Mouse (Mus musculus) neural tube, embryonic 11.5 days (tissue): ENCODE results near the gene Drd4. TPM values are rescaled to one million over a fixed set of nuclear protein-coding genes. Genes with fewer than 3 reads are reported as not detected.

ENCODE experiments used
- ATAC-seq: fragments of 200-750 bp; cut with Nextera tagmentation; 2 replicates; pipeline ENCODE4 v1.8.0; 2017; ENCODE audit warnings: moderate number of reproducible peaks, mild to moderate bottlenecking, moderate TSS enrichment, moderate library complexity; ENCODE audit not compliant: insufficient read depth, low FRiP score, low TSS enrichment
- DNase-seq: peaks from one replicate; pipeline ENCODE4 v3.0.0-alpha.2; 2015; ENCODE audit warnings: low spot score
- H3K27ac ChIP-seq: fragments of 300-500 bp; sonication (generic); 2 replicates; pipeline ENCODE4 v1.5.1; 2014; ENCODE audit warnings: low read depth, mild to moderate bottlenecking, low read length
- H3K27me3 ChIP-seq: fragments of 300-500 bp; sonication (generic); 2 replicates; pipeline ENCODE4 v1.6.1; 2014; ENCODE audit warnings: mild to moderate bottlenecking, low read length, mixed read lengths; ENCODE audit not compliant: control insufficient read depth, insufficient read depth
- H3K36me3 ChIP-seq: fragments of 300-500 bp; sonication (generic); 2 replicates; pipeline ENCODE4 v1.6.1; 2014; ENCODE audit warnings: mild to moderate bottlenecking, low read length, moderate library complexity, mixed read lengths; ENCODE audit not compliant: control insufficient read depth, insufficient read depth
- H3K4me1 ChIP-seq: fragments of 300-500 bp; sonication (generic); 2 replicates; pipeline ENCODE4 v1.6.1; 2014; ENCODE audit warnings: low read length, mixed read lengths; ENCODE audit not compliant: control insufficient read depth, insufficient read depth
- H3K4me2 ChIP-seq: fragments of 300-500 bp; sonication (generic); 2 replicates; pipeline ENCODE4 v1.6.1; 2014; ENCODE audit warnings: low read depth, mild to moderate bottlenecking, moderate library complexity
- H3K4me3 ChIP-seq: fragments of 300-500 bp; sonication (generic); 2 replicates; pipeline ENCODE4 v1.5.1; 2014; ENCODE audit warnings: low read depth, low read length
- H3K9ac ChIP-seq: fragments of 300-500 bp; sonication (generic); 2 replicates; pipeline ENCODE4 v1.6.1; 2014; ENCODE audit warnings: mild to moderate bottlenecking, low read length
- H3K9me3 ChIP-seq: fragments of 300-500 bp; sonication (generic); 2 replicates; pipeline ENCODE4 v1.6.1; 2016; ENCODE audit warnings: low read length; ENCODE audit not compliant: control insufficient read depth
- WGBS: fragments of 180-500 bp; shearing (Covaris S2); extraction: QIAGEN DNeasy Blood & Tissue Kit; methylation state at CpG from one replicate; pipeline ENCODE4 v1.1.7; 2014; 5-methylcytosine and 5-hydroxymethylcytosine counted together
- polyA plus RNA-seq: library from polyadenylated mRNA; unstranded; fragments of >200 nt; fragmentation: Nextera tagmentation; extraction: Ambion mirVana; gene quantifications from 2 replicates; pipeline ENCODE4 v1.2.1, GENCODE M21; 2014

Drd4 gene
- polyA plus RNA-seq, 1 experiment from 2014 or later = 0.61 TPM

- DNase-seq = peak; percentile 1
- no peak for ATAC-seq
- H3K4me2 ChIP-seq = no peak overlapping the region
- H3K27me3 ChIP-seq = no peaks in the 10 kb centered on the region
- H3K36me3 ChIP-seq = peaks cover 7% of the 10 kb centered on the region
- no peaks in the 10 kb centered on the region for H3K9me3 ChIP-seq
- 80% methylated on average over 1 of the region's 1 CpGs for WGBS
- no peak overlapping the region for H3K27ac ChIP-seq
- peaks cover 19% of the 10 kb centered on the region for H3K4me1 ChIP-seq
- no peak overlapping the region for H3K4me3 ChIP-seq
- no peak overlapping the region for H3K9ac ChIP-seq
Measured at GRCm38 (mm10) chr7:141324686-141325085, 32.9 kb downstream of the Drd4 start.

- Histone ChIP-seq H3K4me3 (peak overlapping the region; percentile 63), H3K36me3 (peaks cover under 1% of the 10 kb centered on the region), H3K4me1 (peaks cover 19% of the 10 kb centered on the region), H3K9me3 (no peaks in the 10 kb centered on the region), H3K4me2 (peak overlapping the region; percentile 99), H3K27me3 (no peaks in the 10 kb centered on the region), H3K27ac (peak overlapping the region; percentile 99), H3K9ac (peak overlapping the region; percentile 96)
- WGBS = 6% methylated on average over 35 of the region's 35 CpGs
- peak; percentile 19 for DNase-seq
- ATAC-seq = peak; percentile 31
Measured at GRCm38 (mm10) chr7:141326546-141327446, 35.0 kb downstream of the Drd4 start.

- H3K27ac ChIP-seq = peak within 1 kb of the TSS; percentile 99
- no peaks in the 10 kb centered on the region for H3K27me3 ChIP-seq
- H3K36me3 ChIP-seq = no peaks in the 10 kb centered on the region
- peak; percentile 93 for ATAC-seq
- peak within 1 kb of the TSS; percentile 99 for H3K4me2 ChIP-seq
- H3K9ac ChIP-seq = peak within 1 kb of the TSS; percentile 96
- WGBS = under 1% methylated on average over 105 of the region's 105 CpGs
- DNase-seq = peak; percentile 99
- peaks cover 19% of the 10 kb centered on the region for H3K4me1 ChIP-seq
- peak within 1 kb of the TSS; percentile 63 for H3K4me3 ChIP-seq
- no peaks in the 10 kb centered on the region for H3K9me3 ChIP-seq
Measured at GRCm38 (mm10) chr7:141327469-141328372, 35.9 kb downstream of the Drd4 start, which contains the start of the genes Deaf1 and Tmem80. Gene Deaf1, minus strand, starts transcription at chr7:141327690. Gene Tmem80, plus strand, starts transcription at chr7:141327739.

DNA sequence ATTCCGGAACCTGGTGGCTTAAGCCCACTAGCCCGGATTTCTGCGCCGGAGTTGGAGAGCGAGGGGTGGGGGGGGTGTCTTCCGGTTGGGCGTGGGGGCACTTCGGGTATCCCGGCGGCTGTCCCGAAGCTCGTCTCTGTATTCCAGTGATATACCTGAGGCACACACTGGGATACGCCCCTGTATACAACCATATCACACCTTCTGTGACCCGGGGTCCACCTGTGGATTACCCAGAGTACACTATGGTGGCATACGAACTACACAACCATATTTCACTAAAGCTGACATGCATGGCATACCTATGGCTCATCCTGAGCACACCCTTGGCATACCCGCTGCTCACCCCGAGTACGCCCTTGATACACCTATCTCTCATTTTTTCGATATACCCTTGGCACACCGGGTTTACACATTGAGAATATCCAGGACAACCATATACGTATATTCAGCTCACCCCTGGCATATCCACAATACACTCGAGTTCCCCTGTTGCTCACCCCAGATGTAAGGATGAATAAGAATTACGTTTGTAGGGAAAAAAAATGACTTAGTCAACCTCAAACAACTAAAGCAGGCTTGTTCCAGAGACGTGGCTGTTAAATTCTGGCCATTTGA is 36.7 kb downstream of the Drd4 start:
- WGBS = 19% methylated on average over 24 of the region's 24 CpGs
- DNase-seq = peak; percentile 24
- Histone ChIP-seq H3K36me3 (peaks cover 3% of the 10 kb centered on the region; the same call in 1 of the 2 replicates), H3K27me3 (no peaks in the 10 kb centered on the region), H3K9ac (peak overlapping the region; percentile 96), H3K4me1 (peaks cover 19% of the 10 kb centered on the region), H3K4me3 (peak overlapping the region; percentile 63), H3K4me2 (peak overlapping the region; percentile 99), H3K27ac (peak overlapping the region; percentile 99), H3K9me3 (no peaks in the 10 kb centered on the region)
- peak; percentile 40 for ATAC-seq

DNA sequence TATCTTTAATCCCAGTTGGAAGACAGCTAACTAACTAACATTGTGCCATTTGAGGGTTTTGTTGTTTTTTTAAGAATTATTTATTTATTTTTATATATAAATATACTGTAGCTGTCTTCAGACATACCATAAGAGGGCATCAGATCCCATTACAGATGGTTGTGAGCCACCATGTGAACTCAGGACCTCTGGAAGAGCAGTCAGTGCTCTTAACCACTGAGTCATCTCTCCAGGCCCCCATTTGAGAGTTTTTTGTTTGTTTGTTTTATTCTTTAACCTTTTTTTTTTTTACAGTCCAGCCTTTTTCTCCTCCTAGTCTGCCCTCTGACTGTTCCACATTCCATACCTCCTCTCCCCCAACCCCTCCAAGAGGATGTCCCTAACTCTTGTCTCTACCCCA is 38.9 kb downstream of the Drd4 start:
- H3K27ac ChIP-seq = no peak overlapping the region
- H3K27me3 ChIP-seq = no peaks in the 10 kb centered on the region
- no peaks in the 10 kb centered on the region for H3K9me3 ChIP-seq
- DNase-seq (no peak), ATAC-seq (no peak)
- H3K4me2 ChIP-seq = no peak overlapping the region
- no peak overlapping the region for H3K4me3 ChIP-seq
- H3K9ac ChIP-seq = no peak overlapping the region
- peaks cover 4% of the 10 kb centered on the region for H3K36me3 ChIP-seq
- peaks cover 19% of the 10 kb centered on the region for H3K4me1 ChIP-seq

- 80% methylated on average over 6 of the region's 6 CpGs for WGBS
- ATAC-seq = no peak
- Histone ChIP-seq H3K4me2 (no peak overlapping the region), H3K4me3 (no peak overlapping the region), H3K4me1 (peaks cover 7% of the 10 kb centered on the region), H3K9me3 (no peaks in the 10 kb centered on the region), H3K36me3 (peaks cover 5% of the 10 kb centered on the region), H3K27me3 (no peaks in the 10 kb centered on the region), H3K9ac (no peak overlapping the region), H3K27ac (no peak overlapping the region)
- no peak for DNase-seq
Measured at GRCm38 (mm10) chr7:141331990-141332389, 40.2 kb downstream of the Drd4 start.

DNA sequence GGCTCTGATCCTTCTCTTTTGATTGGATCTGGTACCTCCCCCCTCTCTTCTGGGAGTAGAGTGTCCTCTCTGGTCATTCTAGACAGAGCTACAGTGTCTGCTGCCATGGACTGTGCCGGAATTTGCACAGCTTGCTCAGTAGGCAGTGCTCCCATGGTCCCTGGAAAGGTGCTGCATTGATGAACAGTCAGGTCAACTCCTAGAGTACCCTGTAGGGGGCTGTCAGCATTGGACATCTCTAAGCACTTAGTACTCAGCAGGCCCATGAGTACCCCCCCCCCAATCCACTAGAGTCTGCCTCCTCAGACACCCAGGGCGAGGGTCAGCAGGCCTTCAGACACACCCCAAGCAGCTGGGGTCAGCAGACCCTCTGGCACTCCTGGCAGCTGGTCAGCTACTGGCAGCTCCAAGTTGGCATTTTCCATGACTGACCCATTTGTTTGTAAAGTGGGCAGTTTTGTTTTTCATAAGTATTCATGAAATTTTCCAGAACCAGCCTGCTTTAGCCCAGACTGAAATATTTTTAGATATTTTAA is 43.3 kb downstream of the Drd4 start:
- H3K4me2 ChIP-seq = no peak overlapping the region
- H3K27me3 ChIP-seq = 0 out of 2 replicates have a peak, but pooled peaks cover 3% of the 10 kb centered on the region
- WGBS = 88% methylated on average over 2 of the region's 2 CpGs
- no peak overlapping the region for H3K4me3 ChIP-seq
- no peaks in the 10 kb centered on the region for H3K9me3 ChIP-seq
- DNase-seq (peak; percentile 5), ATAC-seq (no peak)
- no peak overlapping the region for H3K27ac ChIP-seq
- peaks cover 5% of the 10 kb centered on the region for H3K36me3 ChIP-seq
- peaks cover 5% of the 10 kb centered on the region for H3K4me1 ChIP-seq
- H3K9ac ChIP-seq = no peak overlapping the region

- Histone ChIP-seq H3K4me3 (no peak overlapping the region), H3K9me3 (no peaks in the 10 kb centered on the region), H3K4me2 (no peak overlapping the region), H3K36me3 (peaks cover 5% of the 10 kb centered on the region), H3K9ac (no peak overlapping the region), H3K4me1 (peaks cover 5% of the 10 kb centered on the region), H3K27ac (no peak overlapping the region), H3K27me3 (0 out of 2 replicates have a peak, but pooled peaks cover 3% of the 10 kb centered on the region)
- WGBS = 89% methylated on average over 4 of the region's 4 CpGs
- no peak for ATAC-seq
- no peak for DNase-seq
Measured at GRCm38 (mm10) chr7:141335682-141336081, 43.9 kb downstream of the Drd4 start.
